Mouse (Mus musculus) intestine, postnatal 0 days (tissue): Measurements from ENCODE around the gene Gm20518. TPM values are rescaled to one million over a fixed set of nuclear protein-coding genes. Genes with fewer than 3 reads are reported as not detected.

Experiments used
- ATAC-seq: fragments of 200-750 bp; cut with Nextera tagmentation; 2 replicates; pipeline ENCODE4 v1.8.0; 2017; ENCODE audit warnings: mild to moderate bottlenecking, moderate TSS enrichment, moderate library complexity
- H3K27ac ChIP-seq: fragments of 300-500 bp; sonication (generic); 2 replicates; pipeline ENCODE4 v1.5.1; 2014; ENCODE audit warnings: mild to moderate bottlenecking, low read depth, low read length, moderate library complexity
- H3K27me3 ChIP-seq: fragments of 300-500 bp; sonication (generic); replicated peaks from 2 replicates; pipeline ENCODE4 v1.6.1; 2014; ENCODE audit warnings: low read length, mixed read lengths; ENCODE audit not compliant: control insufficient read depth, insufficient read depth
- H3K36me3 ChIP-seq: fragments of 300-500 bp; sonication (generic); 2 replicates; pipeline ENCODE4 v1.6.1; 2014; ENCODE audit warnings: mild to moderate bottlenecking, moderate library complexity; ENCODE audit not compliant: control insufficient read depth, insufficient read depth
- H3K4me1 ChIP-seq: fragments of 300-500 bp; sonication (generic); replicated peaks from 2 replicates; pipeline ENCODE4 v1.6.1; 2014; ENCODE audit warnings: antibody characterized with exemption, low read length, mixed read lengths; ENCODE audit not compliant: control insufficient read depth, insufficient read depth
- H3K4me2 ChIP-seq: fragments of 300-500 bp; sonication (generic); replicated peaks from 2 replicates; pipeline ENCODE4 v1.6.1; 2014; ENCODE audit warnings: low read depth, mild to moderate bottlenecking, moderate library complexity
- H3K4me3 ChIP-seq: fragments of 300-500 bp; sonication (generic); 2 replicates; pipeline ENCODE4 v1.5.1; 2014; ENCODE audit warnings: low read depth, low read length
- H3K9ac ChIP-seq: fragments of 300-500 bp; sonication (generic); 2 replicates; pipeline ENCODE4 v1.6.1; 2014; ENCODE audit warnings: mild to moderate bottlenecking, low read depth, low read length
- H3K9me3 ChIP-seq: fragments of 300-500 bp; sonication (generic); 2 replicates; pipeline ENCODE4 v1.6.1; 2016; ENCODE audit warnings: mixed run types; ENCODE audit not compliant: control insufficient read depth
- CTCF ChIP-seq: sonication (generic); IDR thresholded peaks from 2 replicates; pipeline ENCODE4 v1.5.1; 2016; ENCODE audit warnings: low read depth, mild to moderate bottlenecking, control low read depth, antibody characterized with exemption, moderate library complexity
- WGBS: fragments of 180-500 bp; shearing (Covaris S2); extraction: QIAGEN DNeasy Blood & Tissue Kit; methylation state at CpG from one replicate; pipeline ENCODE4 v1.1.7; 2014; 5-methylcytosine and 5-hydroxymethylcytosine counted together
- polyA plus RNA-seq: library from polyadenylated mRNA; unstranded; fragments of >200 nt; fragmentation: Nextera tagmentation; extraction: Ambion mirVana; gene quantifications from 2 replicates; pipeline ENCODE4 v1.2.1, GENCODE M21; 2015

Gene Gm20518
- polyA plus RNA-seq, 1 experiment from 2014 or later = not detected

GRCm38 (mm10) chr16:17927351-17928082, 36.0 kb upstream of the Gm20518 start:
- Histone ChIP-seq H3K4me2 (peak overlapping the region; percentile 97), H3K27ac (peak overlapping the region; percentile 98), H3K9me3 (no peaks in the 10 kb centered on the region), H3K4me1 (0 out of 2 replicates have a peak, but pooled peaks cover 4% of the 10 kb centered on the region), H3K27me3 (peaks cover 3% of the 10 kb centered on the region; the same call in 1 of the 2 replicates), H3K4me3 (peak overlapping the region; percentile 86), H3K9ac (peak overlapping the region; percentile 76), H3K36me3 (peaks cover 17% of the 10 kb centered on the region; the same call in 1 of the 2 replicates)
- WGBS = under 1% methylated on average over 72 of the region's 72 CpGs
- ATAC-seq = peak; percentile 12
- TF ChIP-seq CTCF = no peak

DNA sequence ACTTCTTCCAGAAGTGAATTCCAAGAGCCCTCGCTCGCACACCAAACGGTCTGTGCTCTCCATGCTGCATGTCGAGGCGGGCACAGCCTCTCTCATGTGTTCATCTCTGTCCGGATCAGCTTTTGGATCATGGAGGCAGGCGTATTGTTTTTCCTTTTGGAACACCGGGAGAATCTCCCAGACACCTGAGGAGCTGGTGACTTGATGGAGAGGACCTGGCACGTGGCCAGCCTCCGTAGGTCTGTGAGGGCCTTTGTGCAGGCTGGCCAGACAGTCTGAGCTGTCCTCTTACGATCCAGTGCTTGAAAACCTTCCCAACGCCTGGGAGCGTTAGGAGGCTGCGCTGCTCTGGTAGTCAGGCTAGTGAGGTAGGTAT, 30.7 kb upstream of the Gm20518 start:
- H3K4me3 ChIP-seq = peak overlapping the region; percentile 63
- ATAC-seq = peak; percentile 13
- H3K4me1 ChIP-seq = peaks cover 11% of the 10 kb centered on the region
- under 1% methylated on average over 14 of the region's 14 CpGs for WGBS
- TF ChIP-seq CTCF = no peak
- peak overlapping the region; percentile 75 for H3K4me2 ChIP-seq
- no peaks in the 10 kb centered on the region for H3K9me3 ChIP-seq
- H3K27ac ChIP-seq = peak overlapping the region; percentile 80
- H3K36me3 ChIP-seq = peaks cover 17% of the 10 kb centered on the region; the same call in 1 of the 2 replicates
- H3K9ac ChIP-seq = peak overlapping the region; percentile 74
- H3K27me3 ChIP-seq = peaks cover 12% of the 10 kb centered on the region

- H3K9me3 ChIP-seq = no peaks in the 10 kb centered on the region
Measured at GRCm38 (mm10) chr16:17921325-17922162, 30.1 kb upstream of the Gm20518 start.

GRCm38 (mm10) chr16:17920586-17920985, 29.1 kb upstream of the Gm20518 start:
- 23% methylated on average over 20 of the region's 20 CpGs for WGBS
- H3K27me3 ChIP-seq = peaks cover 28% of the 10 kb centered on the region
- H3K9ac ChIP-seq = no peak overlapping the region
- no peak for TF ChIP-seq CTCF
- no peak overlapping the region for H3K27ac ChIP-seq
- no peaks in the 10 kb centered on the region for H3K9me3 ChIP-seq
- H3K4me2 ChIP-seq = peak overlapping the region; percentile 75; the same call in 1 of the 2 replicates
- peaks cover 8% of the 10 kb centered on the region; the same call in 1 of the 2 replicates for H3K36me3 ChIP-seq
- ATAC-seq = no peak
- no peak overlapping the region for H3K4me3 ChIP-seq
- peaks cover 7% of the 10 kb centered on the region for H3K4me1 ChIP-seq

More at GRCm38 (mm10) chr16:17921325-17922162, 30.1 kb upstream of the Gm20518 start:
- Histone ChIP-seq H3K27me3 (peaks cover 18% of the 10 kb centered on the region), H3K4me3 (peak overlapping the region; percentile 63), H3K27ac (peak overlapping the region; percentile 80), H3K9ac (peak overlapping the region; percentile 74), H3K4me1 (peaks cover 7% of the 10 kb centered on the region), H3K4me2 (peak overlapping the region; percentile 75), H3K36me3 (peaks cover 16% of the 10 kb centered on the region; the same call in 1 of the 2 replicates)
- 1% methylated on average over 46 of the region's 47 CpGs for WGBS
- TF ChIP-seq CTCF = peak; percentile 73
- peak; percentile 91 for ATAC-seq

GRCm38 (mm10) chr16:17914307-17915249, 23.1 kb upstream of the Gm20518 start, which contains the start of gene Gsc2:
Gene Gsc2, minus strand, starts transcription at chr16:17915059.
- Histone ChIP-seq H3K4me3 (peak within 1 kb of the TSS; percentile 43), H3K4me1 (peaks cover 5% of the 10 kb centered on the region; the same call in 1 of the 2 replicates), H3K9ac (peak within 1 kb of the TSS; percentile 22; the same call in 1 of the 2 replicates), H3K36me3 (no peaks in the 10 kb centered on the region), H3K27ac (no peak within 1 kb of the TSS), H3K9me3 (no peaks in the 10 kb centered on the region), H3K27me3 (peaks cover 60% of the 10 kb centered on the region), H3K4me2 (peak within 1 kb of the TSS; percentile 66)
- WGBS = under 1% methylated on average over 101 of the region's 106 CpGs
- no peak for TF ChIP-seq CTCF
- ATAC-seq = peak; percentile 12; the same call in 1 of the 2 replicates
